Mouse (Mus musculus): Measurements from ENCODE around the gene Pappa2. TPM values are rescaled to one million over a fixed set of nuclear protein-coding genes. Genes with fewer than 3 reads are reported as not detected.

Pappa2 gene
- total RNA-seq, 2 experiments from 2014 or later: 2.4 to 2.6 TPM

- no peak for DNase-seq (ENCODE audit: low spot score in 2 of 2)
- intact Hi-C loops (cut with DNase I): no loop called here
Measured at GRCm38 (mm10) chr1:158917067-158917466, 63.2 kb downstream of the Pappa2 start.

- no peak for DNase-seq (ENCODE audit: low spot score in 2 of 2)
- intact Hi-C loops (cut with DNase I): no loop called here
Measured at GRCm38 (mm10) chr1:158915592-158915991, 64.7 kb downstream of the Pappa2 start.

GRCm38 (mm10) chr1:158910661-158911060, 69.6 kb downstream of the Pappa2 start:
- DNase-seq (ENCODE audit: low spot score in 2 of 2): no peak
- intact Hi-C loops (cut with DNase I): no loop called here

GRCm38 (mm10) chr1:158897339-158897738, 83.0 kb downstream of the Pappa2 start:
- intact Hi-C loops (cut with DNase I): no loop called here
- DNase-seq (ENCODE audit: low spot score in 2 of 2): no peak

GRCm38 (mm10) chr1:158894441-158894840, 85.8 kb downstream of the Pappa2 start:
- no peak for DNase-seq (ENCODE audit: low spot score in 2 of 2)
- intact Hi-C loops (cut with DNase I): no loop called here

- DNase-seq (ENCODE audit: low spot score in 2 of 2): peak in 1 of 2 experiments; percentile 6
- intact Hi-C loops (cut with DNase I): no loop called here
Measured at GRCm38 (mm10) chr1:158875487-158875886, 104.8 kb downstream of the Pappa2 start.

- no peak for DNase-seq (ENCODE audit: low spot score in 2 of 2)
- intact Hi-C loops (cut with DNase I): no loop called here
Measured at GRCm38 (mm10) chr1:158874552-158875077, 105.7 kb downstream of the Pappa2 start.

GRCm38 (mm10) chr1:158873631-158874030, 106.7 kb downstream of the Pappa2 start:
- intact Hi-C loops (cut with DNase I): no loop called here

GRCm38 (mm10) chr1:158871401-158871800, 108.9 kb downstream of the Pappa2 start:
- DNase-seq (ENCODE audit: low spot score in 2 of 2): no peak
- intact Hi-C loops (cut with DNase I): no loop called here

More at GRCm38 (mm10) chr1:158873631-158874030, 106.7 kb downstream of the Pappa2 start:
- DNase-seq (ENCODE audit: low spot score in 2 of 2): no peak

- intact Hi-C loops (cut with DNase I): no loop called here
- DNase-seq (ENCODE audit: low spot score in 2 of 2): no peak
Measured at GRCm38 (mm10) chr1:158860190-158860589, 120.1 kb downstream of the Pappa2 start.

GRCm38 (mm10) chr1:158853936-158854882, 126.1 kb downstream of the Pappa2 start:
- DNase-seq (ENCODE audit: low spot score in 2 of 2): no peak
- intact Hi-C loops (cut with DNase I): no loop called here

GRCm38 (mm10) chr1:158852836-158853567, 127.3 kb downstream of the Pappa2 start:
- intact Hi-C loops (cut with DNase I): no loop called here
- DNase-seq (ENCODE audit: low spot score in 2 of 2): no peak

- intact Hi-C loops (cut with DNase I): no loop called here
- DNase-seq (ENCODE audit: low spot score in 2 of 2): no peak
Measured at GRCm38 (mm10) chr1:158850459-158850858, 129.8 kb downstream of the Pappa2 start.

- no peak for DNase-seq (ENCODE audit: low spot score in 2 of 2)
- intact Hi-C loops (cut with DNase I): no loop called here
Measured at GRCm38 (mm10) chr1:158844604-158845003, 135.7 kb downstream of the Pappa2 start.

GRCm38 (mm10) chr1:158837151-158837550, 143.1 kb downstream of the Pappa2 start:
- intact Hi-C loops (cut with DNase I): no loop called here
- DNase-seq (ENCODE audit: low spot score in 2 of 2): no peak

- DNase-seq (ENCODE audit: low spot score in 2 of 2): no peak
- intact Hi-C loops (cut with DNase I): no loop called here
Measured at GRCm38 (mm10) chr1:158830152-158830551, 150.1 kb downstream of the Pappa2 start.

- intact Hi-C loops (cut with DNase I): no loop called here
- DNase-seq (ENCODE audit: low spot score in 2 of 2): no peak
Measured at GRCm38 (mm10) chr1:158827931-158828330, 152.4 kb downstream of the Pappa2 start.

- no peak for DNase-seq (ENCODE audit: low spot score in 2 of 2)
- intact Hi-C loops (cut with DNase I): no loop called here
Measured at GRCm38 (mm10) chr1:158819676-158820075, 160.6 kb downstream of the Pappa2 start.

- DNase-seq (ENCODE audit: low spot score in 2 of 2): no peak
- intact Hi-C loops (cut with DNase I): no loop called here
Measured at GRCm38 (mm10) chr1:158816479-158816878, 163.8 kb downstream of the Pappa2 start.

GRCm38 (mm10) chr1:158811887-158812286, 168.4 kb downstream of the Pappa2 start:
- no peak for DNase-seq (ENCODE audit: low spot score in 2 of 2)
- intact Hi-C loops (cut with DNase I): no loop called here
